Mouse (Mus musculus) MEL (cell line): ENCODE measurements around the gene Gm20390. TPM values are rescaled to one million over a fixed set of nuclear protein-coding genes. Genes with fewer than 3 reads are reported as not detected.
A peak's percentile ranks its signal among the peaks of the same experiment; 100 is the strongest.

Experiments
- DNase-seq: peaks from one replicate; pipeline ENCODE4 v3.0.0; 2011; ENCODE audit warnings: low read depth, low spot score
- H3K27ac ChIP-seq: 2 replicates; pipeline ENCODE4 v1.5.1; 2012; ENCODE audit warnings: low read depth, mild to moderate bottlenecking, control low read depth, low read length, moderate library complexity; ENCODE audit not compliant: control insufficient read depth
- H3K27me3 ChIP-seq, 2 experiments: fragments of 150-350 bp in 1 of 2; sonication (generic) in 1 of 2; 2 replicates each; pipeline ENCODE4 v1.6.1; 2012; ENCODE audit warnings: low read length in 2 of 2, mild to moderate bottlenecking in 2 of 2, improper control_type of control experiment in 1 of 2, moderate library complexity in 1 of 2; ENCODE audit not compliant: insufficient read depth in 2 of 2, control insufficient read depth in 1 of 2
- H3K36me3 ChIP-seq, 2 experiments: 2 replicates each; pipeline ENCODE4 v1.6.1; 2012 to 2014; ENCODE audit warnings: low read length in 2 of 2, improper control_type of control experiment in 1 of 2, inconsistent platforms in 1 of 2, mild to moderate bottlenecking in 1 of 2; ENCODE audit not compliant: insufficient read depth in 2 of 2, control insufficient read depth in 1 of 2
- H3K4me1 ChIP-seq, 2 experiments: fragments of 150-350 bp in 1 of 2; sonication (generic) in 1 of 2; 2 replicates each; pipeline ENCODE4 v1.6.1; 2012; ENCODE audit warnings: low read length in 2 of 2, improper control_type of control experiment in 1 of 2, mild to moderate bottlenecking in 1 of 2; ENCODE audit not compliant: insufficient read depth in 2 of 2, control insufficient read depth in 1 of 2
- H3K4me3 ChIP-seq, 2 experiments: fragments of 150-350 bp in 1 of 2; sonication (generic) in 1 of 2; 2 replicates each; pipeline ENCODE4 v1.5.1; 2012; ENCODE audit warnings: low read depth in 2 of 2, low read length in 2 of 2, mild to moderate bottlenecking in 2 of 2, moderate library complexity in 2 of 2, control low read depth in 1 of 2, improper control_type of control experiment in 1 of 2; ENCODE audit not compliant: control insufficient read depth in 1 of 2, insufficient read depth in 1 of 2
- H3K79me2 ChIP-seq: 2 replicates; pipeline ENCODE4 v1.6.1; 2012; ENCODE audit warnings: mild to moderate bottlenecking, low read length, moderate library complexity; ENCODE audit not compliant: control insufficient read depth, poor library complexity, insufficient read depth
- H3K9ac ChIP-seq: 2 replicates; pipeline ENCODE4 v1.6.1; 2012; ENCODE audit warnings: low read depth, mild to moderate bottlenecking, control low read depth, low read length, moderate library complexity; ENCODE audit not compliant: control insufficient read depth, poor library complexity, severe bottlenecking
- H3K9me3 ChIP-seq: fragments of 150-350 bp; sonication (generic); replicated peaks from 2 replicates; pipeline ENCODE4 v1.6.1; 2012; ENCODE audit warnings: mild to moderate bottlenecking, low read length, improper control_type of control experiment, moderate library complexity; ENCODE audit not compliant: insufficient read depth
- E2F4 ChIP-seq: IDR thresholded peaks from 2 replicates; pipeline ENCODE4 v1.6.1; 2011; ENCODE audit warnings: low read depth, low read length, improper control_type of control experiment, borderline replicate concordance
- ELF1 ChIP-seq: IDR thresholded peaks from 2 replicates; pipeline ENCODE4 v1.6.1; 2014; ENCODE audit warnings: low read depth, mild to moderate bottlenecking, inconsistent platforms, low read length, improper control_type of control experiment, moderate library complexity
- EP300 ChIP-seq, 2 experiments: IDR thresholded peaks; 2 replicates each; pipeline ENCODE4 v1.6.1; 2011; ENCODE audit warnings: improper control_type of control experiment in 2 of 2, low read length in 2 of 2, low read depth in 1 of 2, mild to moderate bottlenecking in 1 of 2
- GATA1 ChIP-seq: IDR thresholded peaks from 2 replicates; pipeline ENCODE4 v1.6.1; 2011; ENCODE audit warnings: low read depth, low read length, improper control_type of control experiment
- HCFC1 ChIP-seq: IDR thresholded peaks from 2 replicates; pipeline ENCODE4 v1.6.1; 2012; ENCODE audit warnings: low read depth, mild to moderate bottlenecking, inconsistent platforms, low read length, improper control_type of control experiment, moderate library complexity
- JUND ChIP-seq: IDR thresholded peaks from 2 replicates; pipeline ENCODE4 v1.6.1; 2011; ENCODE audit warnings: low read depth, mild to moderate bottlenecking, improper control_type of control experiment, low read length
- MAFK ChIP-seq: IDR thresholded peaks from 2 replicates; pipeline ENCODE4 v1.6.1; 2011; ENCODE audit warnings: low read depth, mild to moderate bottlenecking, low read length, improper control_type of control experiment, borderline replicate concordance
- MAX ChIP-seq: IDR thresholded peaks from 2 replicates; pipeline ENCODE4 v1.6.1; 2011; ENCODE audit warnings: low read length, improper control_type of control experiment
- MAZ ChIP-seq: IDR thresholded peaks from 2 replicates; pipeline ENCODE4 v1.6.1; 2012; ENCODE audit warnings: low read depth, mild to moderate bottlenecking, inconsistent platforms, low read length, improper control_type of control experiment
- MEF2A ChIP-seq: IDR thresholded peaks from 2 replicates; pipeline ENCODE4 v1.6.1; 2014; ENCODE audit warnings: low read depth, mild to moderate bottlenecking, inconsistent platforms, low read length, improper control_type of control experiment; ENCODE audit not compliant: poor library complexity, insufficient replicate concordance, severe bottlenecking; ENCODE audit errors: extremely low read depth
- MXI1 ChIP-seq: IDR thresholded peaks from 2 replicates; pipeline ENCODE4 v1.6.1; 2011; ENCODE audit warnings: mild to moderate bottlenecking, low read depth, low read length, improper control_type of control experiment
- MYB ChIP-seq: IDR thresholded peaks from 2 replicates; pipeline ENCODE4 v1.6.1; 2011; ENCODE audit warnings: mild to moderate bottlenecking, low read depth, low read length, improper control_type of control experiment
- POLR2AphosphoS2 ChIP-seq: IDR thresholded peaks from 2 replicates; pipeline ENCODE4 v1.6.1; 2011; ENCODE audit warnings: low read length, improper control_type of control experiment
- RCOR1 ChIP-seq: IDR thresholded peaks from 2 replicates; pipeline ENCODE4 v1.6.1; 2012; ENCODE audit warnings: low read depth, mild to moderate bottlenecking, inconsistent platforms, low read length, improper control_type of control experiment
- SIN3A ChIP-seq: IDR thresholded peaks from 2 replicates; pipeline ENCODE4 v1.6.1; 2012; ENCODE audit warnings: low read length, improper control_type of control experiment, inconsistent platforms
- TAL1 ChIP-seq: IDR thresholded peaks from 2 replicates; pipeline ENCODE4 v1.6.1; 2012; ENCODE audit warnings: mild to moderate bottlenecking, inconsistent platforms, low read length, moderate library complexity, mixed read lengths
- TBP ChIP-seq: IDR thresholded peaks from 2 replicates; pipeline ENCODE4 v1.8.0; 2011; ENCODE audit warnings: low read depth, low read length, improper control_type of control experiment
- UBTF ChIP-seq: IDR thresholded peaks from 2 replicates; pipeline ENCODE4 v1.6.1; 2012; ENCODE audit warnings: low read depth, mild to moderate bottlenecking, inconsistent platforms, low read length, improper control_type of control experiment, moderate library complexity, borderline replicate concordance; ENCODE audit not compliant: insufficient read depth
- USF1 ChIP-seq: IDR thresholded peaks from 2 replicates; pipeline ENCODE4 v1.6.1; 2014; ENCODE audit warnings: low read depth, mild to moderate bottlenecking, inconsistent platforms, low read length, improper control_type of control experiment, moderate library complexity
- USF2 ChIP-seq, 2 experiments: IDR thresholded peaks; 2 replicates each; pipeline ENCODE4 v1.6.1; 2011 to 2012; ENCODE audit warnings: improper control_type of control experiment in 2 of 2, low read length in 2 of 2, borderline replicate concordance in 1 of 2, inconsistent platforms in 1 of 2, low read depth in 1 of 2, mild to moderate bottlenecking in 1 of 2; ENCODE audit not compliant: insufficient read depth in 1 of 2
- ZKSCAN1 ChIP-seq: IDR thresholded peaks from 2 replicates; pipeline ENCODE4 v1.6.1; 2012; ENCODE audit warnings: low read depth, mild to moderate bottlenecking, inconsistent platforms, low read length, improper control_type of control experiment, moderate library complexity
- ZNF384 ChIP-seq: IDR thresholded peaks from 2 replicates; pipeline ENCODE4 v1.6.1; 2012; ENCODE audit warnings: low read depth, mild to moderate bottlenecking, inconsistent platforms, low read length, improper control_type of control experiment
- polyA plus RNA-seq, 2 experiments: library from polyadenylated mRNA; stranded (reverse) in 1 of 2; unstranded in 1 of 2; fragments of >175 nt in 1 of 2; fragments of >200 nt in 1 of 2; gene quantifications; 2 replicates each; pipeline versions ENCODE4 v1.2.1 to v1.2.4; 2012; ENCODE audit warnings: low replicate concordance in 2 of 2, low read depth in 1 of 2; ENCODE audit not compliant: insufficient read length in 2 of 2, insufficient read depth in 1 of 2, missing spikeins in 1 of 2
- total RNA-seq: library from RNA; depleted of rRNA; stranded (reverse); fragments of 300-350 nt; gene quantifications from 2 replicates; pipeline ENCODE4 v1.2.3, GENCODE M21; 2012

Gm20390 gene
- total and polyA plus RNA-seq, 3 experiments: 673 to 760 TPM; not detected in 1

DNA sequence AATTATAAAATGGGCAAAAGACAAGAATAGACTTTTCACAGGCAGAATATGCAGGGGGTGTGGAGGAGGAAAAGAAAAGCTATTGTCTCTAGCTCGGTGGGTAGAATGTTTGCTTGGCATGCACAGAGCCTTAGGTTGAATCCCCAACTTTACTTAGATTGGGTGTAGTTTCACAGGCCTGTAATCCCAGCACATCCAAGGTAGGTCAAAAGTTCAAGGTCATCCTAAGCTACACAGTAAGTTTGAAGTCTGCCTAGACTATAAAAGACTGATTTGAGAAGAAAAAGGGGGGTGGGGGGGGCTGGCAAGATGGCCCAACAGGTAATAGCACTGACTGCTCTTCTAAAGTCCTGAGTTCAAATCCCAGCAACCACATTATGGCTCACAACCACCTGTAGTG lies 1.7 kb upstream of the Gm20390 start:
- H3K9me3 ChIP-seq: no peaks in the 10 kb centered on the region
- peaks cover 4 to 14% of the 10 kb centered on the region in 2 experiments for H3K4me1 ChIP-seq
- peaks cover 2 to 3% of the 10 kb centered on the region in 2 experiments; a peak in 3 of 4 replicates for H3K27me3 ChIP-seq
- H3K9ac ChIP-seq: no peak overlapping the region
- H3K79me2 ChIP-seq: peaks cover 29% of the 10 kb centered on the region
- H3K27ac ChIP-seq: no peak overlapping the region
- H3K4me3 ChIP-seq: no peak overlapping the region
- TF ChIP-seq MAZ (no peak), MYB (no peak), MAFK (no peak), USF2 (IDR thresholded peaks at IDR 0.05; ENCODE audit: borderline replicate concordance in 1 of 2, insufficient read depth in 1 of 2, low read depth in 1 of 2, low read length in 2 of 2) (no peak), GATA1 (no peak), TBP (no peak)
- H3K36me3 ChIP-seq: peaks cover 6 to 21% of the 10 kb centered on the region in 2 experiments
- no peak for DNase-seq

DNA sequence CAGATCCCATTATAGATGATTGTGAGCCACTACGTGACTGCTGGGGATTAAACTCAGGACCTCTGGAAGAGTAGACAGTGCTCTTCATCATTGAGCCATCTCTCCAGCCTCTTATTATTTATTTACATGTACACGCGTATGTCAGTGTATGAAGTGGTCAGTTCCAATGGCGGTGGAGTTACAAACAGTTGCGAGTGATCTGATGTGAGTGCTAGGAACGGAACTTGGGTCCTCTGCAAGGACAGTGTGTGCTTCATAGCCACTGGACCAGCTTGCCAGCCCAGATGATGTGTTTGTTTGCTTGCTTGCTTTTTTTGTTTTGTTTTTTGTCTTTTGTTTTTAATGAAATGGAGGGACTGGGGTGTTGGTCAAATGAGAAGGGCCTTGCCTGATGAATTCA lies 1.1 kb upstream of the Gm20390 start:
- no peaks in the 10 kb centered on the region for H3K9me3 ChIP-seq
- H3K36me3 ChIP-seq: peaks cover 8 to 27% of the 10 kb centered on the region in 2 experiments
- TF ChIP-seq UBTF: no peak
- TF ChIP-seq MAX: no peak
- no peak for TF ChIP-seq ZKSCAN1
- TF ChIP-seq USF1: no peak
- no peak for TF ChIP-seq MXI1
- TF ChIP-seq RCOR1: no peak
- TF ChIP-seq MEF2A: no peak
- no peak for TF ChIP-seq JUND
- no peak for TF ChIP-seq POLR2AphosphoS2
- no peak for TF ChIP-seq TBP
- TF ChIP-seq SIN3A: no peak
- TF ChIP-seq TAL1: no peak
- TF ChIP-seq HCFC1: no peak
- no peak for TF ChIP-seq ELF1
- no peak for TF ChIP-seq GATA1
- no peak for TF ChIP-seq E2F4
- TF ChIP-seq EP300 (IDR thresholded peaks at IDR 0.05; ENCODE audit: low read depth in 1 of 2, low read length in 2 of 2): no peak
- no peak for TF ChIP-seq ZNF384
- H3K4me1 ChIP-seq: peaks cover 4 to 14% of the 10 kb centered on the region in 2 experiments
- H3K27ac ChIP-seq: no peak overlapping the region
- peaks cover 0 to 3% of the 10 kb centered on the region in 2 experiments; a peak in 2 of 4 replicates for H3K27me3 ChIP-seq
- DNase-seq: no peak
- H3K4me3 ChIP-seq: peak overlapping the region in 1 of 2 experiments; percentile 52; a peak in 2 of 4 replicates
- H3K9ac ChIP-seq: peak overlapping the region; percentile 56; the same call in 1 of the 2 replicates
- peaks cover 31% of the 10 kb centered on the region for H3K79me2 ChIP-seq
